Mouse (Mus musculus) C2C12 (cell line): ENCODE measurements around the gene A830031A19Rik.

ENCODE experiments used
- CTCF ChIP-seq: IDR thresholded peaks from one replicate; pipeline ENCODE4 v1.5.1; 2011; ENCODE audit not compliant: control insufficient read depth, insufficient read depth, insufficient read length
- MYOD1 ChIP-seq: IDR thresholded peaks from one replicate; pipeline ENCODE4 v1.6.1; 2011; ENCODE audit warnings: low read depth; ENCODE audit not compliant: control insufficient read depth, insufficient read length
- MYOG ChIP-seq: IDR thresholded peaks from one replicate; pipeline ENCODE4 v1.6.1; 2011; ENCODE audit not compliant: control insufficient read depth, insufficient read length; ENCODE audit errors: extremely low read depth
- USF1 ChIP-seq: IDR thresholded peaks from one replicate; pipeline ENCODE4 v1.6.1; 2011; ENCODE audit warnings: low read depth, mild to moderate bottlenecking, control low read depth, moderate library complexity

DNA sequence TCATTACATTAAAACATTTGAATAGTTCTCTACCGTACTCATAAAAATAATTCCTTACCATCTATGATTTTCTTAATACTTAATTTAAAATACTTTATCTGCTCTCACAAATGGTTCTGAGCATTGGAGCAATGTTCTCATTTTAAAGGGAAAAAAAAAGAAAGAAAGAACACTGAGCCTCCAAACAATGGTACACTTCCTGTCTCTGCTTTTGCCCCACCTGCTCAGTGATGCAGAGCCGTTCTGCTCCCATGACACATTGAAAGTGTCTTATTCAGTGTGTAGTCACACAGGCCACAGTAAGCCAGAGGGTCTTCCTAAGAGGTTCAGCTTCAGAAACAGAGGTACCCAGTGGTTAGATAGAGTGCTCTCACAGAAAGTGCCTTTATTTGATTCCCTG, 56.1 kb downstream of the A830031A19Rik start:
- no peak for TF ChIP-seq CTCF
- TF ChIP-seq MYOG, result no peak
- no peak for TF ChIP-seq MYOD1
- TF ChIP-seq USF1, result no peak
